Mouse (Mus musculus) CD4-positive, CD25-positive, alpha-beta regulatory T cell, adult 9 weeks (primary cell): Measurements from ENCODE around the gene Scgb1b18. TPM values are rescaled to one million over a fixed set of nuclear protein-coding genes. Genes with fewer than 3 reads are reported as not detected.

ENCODE experiments used
- polyA plus RNA-seq: library from polyadenylated mRNA; unstranded; fragments of 100-300 nt; shearing (Covaris generic); gene quantifications from one replicate; pipeline ENCODE4 v1.2.1, GENCODE M21; 2017

Scgb1b18 gene
- not detected for polyA plus RNA-seq

GRCm38 (mm10) chr7:33185268-33185667 lies at the start of gene Scgb1b18:
TSS of gene Scgb1b18 (plus strand) at chr7:33185568.

GRCm38 (mm10) chr7:33173764-33174163 lies 11.6 kb upstream of the Scgb1b18 start, which contains the start of gene Scgb2b18:
TSS of gene Scgb2b18 (minus strand) at chr7:33173864.

Other genes with a start within 250 kb of the Scgb1b18 start
- not detected for gene Scgb2b17, start 129.0 kb upstream of the Scgb1b18 start, polyA plus RNA-seq
- not detected for gene Scgb1b17, start 122.1 kb upstream of the Scgb1b18 start, polyA plus RNA-seq
- not detected for gene Scgb2b18, start 11.7 kb upstream of the Scgb1b18 start, polyA plus RNA-seq
- not detected for gene Scgb2b19, start 94.8 kb downstream of the Scgb1b18 start, polyA plus RNA-seq
- not detected for gene Scgb1b19, start 101.7 kb downstream of the Scgb1b18 start, polyA plus RNA-seq
- gene Scgb2b20, start 180.8 kb downstream of the Scgb1b18 start, polyA plus RNA-seq: not detected
- not detected for gene Scgb1b20, start 187.7 kb downstream of the Scgb1b18 start, polyA plus RNA-seq